Mouse (Mus musculus) erythroblast, embryonic 14.5 days (primary cell): ENCODE measurements around the gene Fbxw24.
"Not testable (repeated sequence)": the region's sequence is repeated elsewhere in the genome, so short reads cannot be mapped to it uniquely, and the experiment has no call there.

Experiments used
- GATA1 ChIP-seq: IDR thresholded peaks from 2 replicates; pipeline ENCODE4 v1.6.1; 2012; ENCODE audit warnings: low read length, inconsistent platforms, mixed read lengths
- TAL1 ChIP-seq: IDR thresholded peaks from 3 replicates; pipeline ENCODE4 v1.6.1; 2012; ENCODE audit warnings: low read length, inconsistent platforms, mixed read lengths

DNA sequence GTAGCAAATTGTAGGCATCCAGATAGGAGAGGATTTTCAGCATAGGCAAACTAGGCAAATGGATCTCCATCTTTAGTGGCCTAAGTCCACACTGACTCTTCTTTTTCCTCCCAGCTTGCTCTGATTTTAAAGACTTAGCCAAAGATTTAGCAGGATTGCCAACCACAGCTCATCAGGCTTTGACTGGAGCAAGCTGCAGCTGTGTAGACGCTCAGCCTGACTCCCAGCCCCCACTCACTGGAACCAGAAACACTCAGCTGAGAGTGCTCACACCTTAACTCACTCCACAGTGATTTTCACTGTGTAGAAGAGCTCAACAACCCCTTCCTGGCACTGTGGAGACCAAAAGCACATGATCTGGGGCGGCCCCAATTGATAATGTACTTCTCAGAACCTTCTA, 38.7 kb upstream of the Fbxw24 start, which contains the start of gene Fbxw25:
- not testable (repeated sequence) for TF ChIP-seq TAL1, GATA1
